Mouse (Mus musculus) liver, postnatal 0 days (tissue): Measurements from ENCODE around the gene Prrt2. TPM values are rescaled to one million over a fixed set of nuclear protein-coding genes. Genes with fewer than 3 reads are reported as not detected.

ENCODE experiments used
- ATAC-seq: fragments of 200-750 bp; cut with Nextera tagmentation; 2 replicates; pipeline ENCODE4 v1.8.0; 2017; ENCODE audit warnings: mild to moderate bottlenecking, moderate library complexity
- DNase-seq: peaks from one replicate; pipeline ENCODE4 v3.0.0-alpha.2; 2016
- H3K27ac ChIP-seq: fragments of 300-500 bp; sonication (generic); 2 replicates; pipeline ENCODE4 v1.5.1; 2014; ENCODE audit warnings: antibody characterized with exemption, moderate library complexity, mild to moderate bottlenecking, low read depth
- H3K27me3 ChIP-seq: fragments of 300-500 bp; sonication (generic); 2 replicates; pipeline ENCODE4 v1.6.1; 2014; ENCODE audit warnings: low read length, control low read depth, mixed read lengths; ENCODE audit not compliant: insufficient read depth
- H3K36me3 ChIP-seq: fragments of 300-500 bp; sonication (generic); replicated peaks from 2 replicates; pipeline ENCODE4 v1.6.1; 2014; ENCODE audit warnings: mild to moderate bottlenecking, control low read depth, low read length, moderate library complexity, mixed read lengths; ENCODE audit not compliant: insufficient read depth
- H3K4me1 ChIP-seq: fragments of 300-500 bp; sonication (generic); 2 replicates; pipeline ENCODE4 v1.6.1; 2014; ENCODE audit warnings: antibody characterized with exemption, mild to moderate bottlenecking, control low read depth; ENCODE audit not compliant: insufficient read depth
- H3K4me2 ChIP-seq: fragments of 300-500 bp; sonication (generic); 2 replicates; pipeline ENCODE4 v1.6.1; 2014; ENCODE audit warnings: low read depth, mild to moderate bottlenecking, low read length, moderate library complexity, mixed read lengths
- H3K4me3 ChIP-seq: fragments of 300-500 bp; sonication (generic); 2 replicates; pipeline ENCODE4 v1.5.1; 2014; ENCODE audit warnings: low read depth, low read length
- H3K9ac ChIP-seq: fragments of 300-500 bp; sonication (generic); replicated peaks from 2 replicates; pipeline ENCODE4 v1.6.1; 2014; ENCODE audit warnings: mild to moderate bottlenecking, moderate library complexity
- H3K9me3 ChIP-seq: fragments of 300-500 bp; sonication (generic); 2 replicates; pipeline ENCODE4 v1.6.1; 2016; ENCODE audit warnings: mild to moderate bottlenecking, control low read depth, low read length, mixed read lengths
- CTCF ChIP-seq: sonication (generic); IDR thresholded peaks from 2 replicates; pipeline ENCODE4 v1.5.1; 2016; ENCODE audit warnings: antibody characterized with exemption, low read depth
- EP300 ChIP-seq: IDR thresholded peaks from 2 replicates; pipeline ENCODE4 v1.6.1; 2016; ENCODE audit warnings: antibody characterized with exemption, low read depth, mild to moderate bottlenecking
- WGBS: fragments of 180-500 bp; shearing (Covaris S2); extraction: QIAGEN DNeasy Blood & Tissue Kit; methylation state at CpG from one replicate; pipeline ENCODE4 v1.1.7; 2014; ENCODE audit not compliant: insufficient replicate concordance; 5-methylcytosine and 5-hydroxymethylcytosine counted together
- polyA plus RNA-seq: library from polyadenylated mRNA; unstranded; fragments of >200 nt; fragmentation: Nextera tagmentation; extraction: Ambion mirVana; gene quantifications from 2 replicates; pipeline ENCODE4 v1.2.1, GENCODE M21; 2015

The Prrt2 gene
- polyA plus RNA-seq, 1 experiment from 2014 or later = not detected

GRCm38 (mm10) chr7:126988816-126989215 is 32.2 kb downstream of the Prrt2 start:
- Histone ChIP-seq H3K4me2 (no peak overlapping the region), H3K27me3 (no peaks in the 10 kb centered on the region), H3K4me3 (no peak overlapping the region), H3K9me3 (no peaks in the 10 kb centered on the region), H3K4me1 (no peaks in the 10 kb centered on the region), H3K36me3 (peaks cover 24% of the 10 kb centered on the region), H3K27ac (no peak overlapping the region), H3K9ac (no peak overlapping the region)
- TF ChIP-seq CTCF = no peak
- DNase-seq (no peak), ATAC-seq (no peak)
- WGBS = 69% methylated on average over 8 of the region's 8 CpGs

- Histone ChIP-seq H3K27me3 (no peaks in the 10 kb centered on the region), H3K4me3 (no peak overlapping the region), H3K27ac (no peak overlapping the region), H3K9ac (no peak overlapping the region), H3K9me3 (no peaks in the 10 kb centered on the region), H3K4me1 (peaks cover 8% of the 10 kb centered on the region; the same call in 1 of the 2 replicates), H3K36me3 (peaks cover 17% of the 10 kb centered on the region), H3K4me2 (no peak overlapping the region)
- DNase-seq (peak; percentile 49), ATAC-seq (peak; percentile 38; the same call in 1 of the 2 replicates)
- TF ChIP-seq EP300 = no peak
- TF ChIP-seq CTCF = peak; percentile 62
- 52% methylated on average over 9 of the region's 9 CpGs for WGBS
These were observed 34.7 kb downstream of the Prrt2 start for GRCm38 (mm10) chr7:126986319-126986718.

GRCm38 (mm10) chr7:126984667-126985444 is 36.2 kb downstream of the Prrt2 start:
- Histone ChIP-seq H3K36me3 (peaks cover 23% of the 10 kb centered on the region), H3K9me3 (no peaks in the 10 kb centered on the region), H3K4me3 (no peak overlapping the region), H3K27ac (no peak overlapping the region), H3K4me2 (no peak overlapping the region), H3K27me3 (no peaks in the 10 kb centered on the region), H3K4me1 (peaks cover 8% of the 10 kb centered on the region; the same call in 1 of the 2 replicates), H3K9ac (no peak overlapping the region)
- ATAC-seq = no peak
- TF ChIP-seq EP300 (no peak), CTCF (no peak)
- no peak for DNase-seq
- 64% methylated on average over 10 of the region's 10 CpGs for WGBS

GRCm38 (mm10) chr7:126983113-126983512 is 37.9 kb downstream of the Prrt2 start:
- no peak overlapping the region for H3K9ac ChIP-seq
- H3K4me1 ChIP-seq = peaks cover 11% of the 10 kb centered on the region
- no peaks in the 10 kb centered on the region for H3K9me3 ChIP-seq
- no peak overlapping the region for H3K4me3 ChIP-seq
- H3K4me2 ChIP-seq = no peak overlapping the region
- DNase-seq = no peak
- WGBS = 81% methylated on average over 7 of the region's 7 CpGs
- no peaks in the 10 kb centered on the region for H3K27me3 ChIP-seq
- ATAC-seq = no peak
- H3K27ac ChIP-seq = no peak overlapping the region
- peaks cover 23% of the 10 kb centered on the region for H3K36me3 ChIP-seq
- TF ChIP-seq CTCF (no peak), EP300 (no peak)

GRCm38 (mm10) chr7:126982054-126982453 is 39.0 kb downstream of the Prrt2 start:
- Histone ChIP-seq H3K4me2 (no peak overlapping the region), H3K9me3 (no peaks in the 10 kb centered on the region), H3K4me3 (no peak overlapping the region), H3K9ac (no peak overlapping the region), H3K36me3 (peaks cover 27% of the 10 kb centered on the region), H3K4me1 (peaks cover 20% of the 10 kb centered on the region), H3K27me3 (no peaks in the 10 kb centered on the region), H3K27ac (no peak overlapping the region)
- 39% methylated on average over 4 of the region's 4 CpGs for WGBS
- no peak for TF ChIP-seq EP300
- no peak for TF ChIP-seq CTCF
- ATAC-seq (peak; percentile 31; the same call in 1 of the 2 replicates), DNase-seq (no peak)

GRCm38 (mm10) chr7:126981601-126982000 is 39.4 kb downstream of the Prrt2 start:
- Histone ChIP-seq H3K27me3 (no peaks in the 10 kb centered on the region), H3K9me3 (no peaks in the 10 kb centered on the region), H3K4me3 (no peak overlapping the region), H3K9ac (no peak overlapping the region), H3K4me1 (peaks cover 23% of the 10 kb centered on the region), H3K4me2 (no peak overlapping the region), H3K36me3 (peaks cover 27% of the 10 kb centered on the region), H3K27ac (no peak overlapping the region)
- TF ChIP-seq CTCF (no peak), EP300 (no peak)
- ATAC-seq (no peak), DNase-seq (no peak)
- 89% methylated on average over 2 of the region's 2 CpGs for WGBS
